Mouse (Mus musculus) T-helper 2 cell (primary cell): Measurements from ENCODE around the gene Pdzrn4.

Source experiments
- in situ Hi-C: fragments of 300-600 bp; cut with MboI, MseI; formaldehyde crosslinking; loops from one replicate; pipeline ENCODE4 v1.15.1; 2025; ENCODE audit warnings: high pct_unique_total_duplicates

Gene Pdzrn4

GRCm38 (mm10) chr15:92696276-92696956 is 299.7 kb downstream of the Pdzrn4 start:
- in situ Hi-C loops = no loop called here

GRCm38 (mm10) chr15:92704146-92704545 is 307.5 kb downstream of the Pdzrn4 start:
- in situ Hi-C loops = no loop called here

GRCm38 (mm10) chr15:92738676-92739075 is 342.0 kb downstream of the Pdzrn4 start:
- in situ Hi-C loops = no loop called here

- in situ Hi-C loops = no loop called here
Measured at GRCm38 (mm10) chr15:92739887-92740286, 343.2 kb downstream of the Pdzrn4 start.

- in situ Hi-C loops = no loop called here
Measured at GRCm38 (mm10) chr15:92743624-92744023, 346.9 kb downstream of the Pdzrn4 start.

GRCm38 (mm10) chr15:92746081-92746480 is 349.4 kb downstream of the Pdzrn4 start:
- in situ Hi-C loops = no loop called here

- in situ Hi-C loops = no loop called here
Measured at GRCm38 (mm10) chr15:92752167-92752566, 355.5 kb downstream of the Pdzrn4 start.

- in situ Hi-C loops = no loop called here
Measured at GRCm38 (mm10) chr15:92752578-92752977, 355.9 kb downstream of the Pdzrn4 start.

GRCm38 (mm10) chr15:92757085-92757903 is 360.6 kb downstream of the Pdzrn4 start:
- in situ Hi-C loops = no loop called here

- in situ Hi-C loops = no loop called here
Measured at GRCm38 (mm10) chr15:92759001-92759400, 362.3 kb downstream of the Pdzrn4 start.

- in situ Hi-C loops = no loop called here
Measured at GRCm38 (mm10) chr15:92763303-92763702, 366.6 kb downstream of the Pdzrn4 start.

GRCm38 (mm10) chr15:92769535-92769934 is 372.9 kb downstream of the Pdzrn4 start:
- in situ Hi-C loops = no loop called here

GRCm38 (mm10) chr15:92788036-92788435 is 391.4 kb downstream of the Pdzrn4 start:
- in situ Hi-C loops = no loop called here

GRCm38 (mm10) chr15:92794275-92794674 is 397.6 kb downstream of the Pdzrn4 start:
- in situ Hi-C loops = loop anchor here (5.0 kb wide), 1 partner anchor 62 kb away; no protein-coding TSS in a partner anchor

- in situ Hi-C loops = no loop called here
Measured at GRCm38 (mm10) chr15:92805934-92806333, 409.3 kb downstream of the Pdzrn4 start.

GRCm38 (mm10) chr15:92806352-92806751 is 409.7 kb downstream of the Pdzrn4 start:
- in situ Hi-C loops = no loop called here
